Mouse (Mus musculus) midbrain, embryonic 11.5 days (tissue): ENCODE measurements at regions not wholly inside any gene's neighbourhood (a gene's known extent, or its start where the extent isn't known, plus 50 kb on each side); places are given as distances from the start of the nearest gene placed in this dataset.

ENCODE experiments used
- ATAC-seq: fragments of 200-750 bp; cut with Nextera tagmentation; 2 replicates; pipeline ENCODE4 v1.8.0; 2017; ENCODE audit warnings: moderate TSS enrichment, moderate library complexity; ENCODE audit not compliant: low FRiP score
- DNase-seq: peaks from one replicate; pipeline ENCODE4 v3.0.0; 2015; ENCODE audit warnings: low spot score; ENCODE audit errors: missing footprints
- H3K27ac ChIP-seq: fragments of 300-500 bp; sonication (generic); 2 replicates; pipeline ENCODE4 v1.5.1; 2014; ENCODE audit warnings: low read depth, low read length
- H3K27me3 ChIP-seq: fragments of 300-500 bp; sonication (generic); 2 replicates; pipeline ENCODE4 v1.6.1; 2014; ENCODE audit warnings: mild to moderate bottlenecking, low read length, moderate library complexity, mixed read lengths; ENCODE audit not compliant: control insufficient read depth, insufficient read depth
- H3K36me3 ChIP-seq: fragments of 300-500 bp; sonication (generic); 2 replicates; pipeline ENCODE4 v1.6.1; 2014; ENCODE audit warnings: mild to moderate bottlenecking, low read length, moderate library complexity, mixed read lengths; ENCODE audit not compliant: control insufficient read depth, insufficient read depth
- H3K4me1 ChIP-seq: fragments of 300-500 bp; sonication (generic); 2 replicates; pipeline ENCODE4 v1.6.1; 2014; ENCODE audit warnings: low read length; ENCODE audit not compliant: control insufficient read depth, insufficient read depth
- H3K4me2 ChIP-seq: fragments of 300-500 bp; sonication (generic); 2 replicates; pipeline ENCODE4 v1.6.1; 2014; ENCODE audit warnings: mild to moderate bottlenecking, moderate library complexity
- H3K4me3 ChIP-seq: fragments of 300-500 bp; sonication (generic); 2 replicates; pipeline ENCODE4 v1.5.1; 2014; ENCODE audit warnings: low read depth, low read length
- H3K9ac ChIP-seq: fragments of 300-500 bp; sonication (generic); 2 replicates; pipeline ENCODE4 v1.6.1; 2014; ENCODE audit warnings: low read length
- H3K9me3 ChIP-seq: fragments of 300-500 bp; sonication (generic); 2 replicates; pipeline ENCODE4 v1.6.1; 2016; ENCODE audit warnings: low read length; ENCODE audit not compliant: control insufficient read depth
- WGBS: fragments of 180-500 bp; shearing (Covaris S2); extraction: QIAGEN DNeasy Blood & Tissue Kit; methylation state at CpG from one replicate; pipeline ENCODE4 v1.1.7; 2014; 5-methylcytosine and 5-hydroxymethylcytosine counted together

- Histone ChIP-seq H3K9me3 (no peaks in the 10 kb centered on the region), H3K27ac (no peak overlapping the region), H3K27me3 (no peaks in the 10 kb centered on the region), H3K4me3 (no peak overlapping the region), H3K4me2 (no peak overlapping the region), H3K36me3 (no peaks in the 10 kb centered on the region), H3K9ac (no peak overlapping the region), H3K4me1 (no peaks in the 10 kb centered on the region)
- ATAC-seq = no peak
- no peak for DNase-seq
Measured at GRCm38 (mm10) chr14:116808581-116808980, 116.5 kb upstream of the Gpc6 start.

GRCm38 (mm10) chr14:116810661-116811345, 114.3 kb upstream of the Gpc6 start:
- Histone ChIP-seq H3K4me2 (no peak overlapping the region), H3K4me3 (no peak overlapping the region), H3K4me1 (no peaks in the 10 kb centered on the region), H3K9ac (no peak overlapping the region), H3K27ac (no peak overlapping the region), H3K27me3 (no peaks in the 10 kb centered on the region), H3K9me3 (no peaks in the 10 kb centered on the region), H3K36me3 (no peaks in the 10 kb centered on the region)
- DNase-seq (no peak), ATAC-seq (no peak)
- WGBS = 86% methylated on average over 2 of the region's 2 CpGs

- Histone ChIP-seq H3K4me3 (no peak overlapping the region), H3K4me1 (no peaks in the 10 kb centered on the region), H3K27me3 (no peaks in the 10 kb centered on the region), H3K27ac (no peak overlapping the region), H3K9me3 (no peaks in the 10 kb centered on the region), H3K9ac (no peak overlapping the region), H3K4me2 (no peak overlapping the region), H3K36me3 (no peaks in the 10 kb centered on the region)
- DNase-seq (no peak), ATAC-seq (no peak)
- 48% methylated on average over 6 of the region's 6 CpGs for WGBS
Measured at GRCm38 (mm10) chr14:116837235-116837634, 87.9 kb upstream of the Gpc6 start.

GRCm38 (mm10) chr14:116869437-116869836, 55.7 kb upstream of the Gpc6 start:
- H3K9me3 ChIP-seq = no peaks in the 10 kb centered on the region
- no peaks in the 10 kb centered on the region for H3K4me1 ChIP-seq
- H3K36me3 ChIP-seq = no peaks in the 10 kb centered on the region
- no peak overlapping the region for H3K4me2 ChIP-seq
- WGBS = 75% methylated on average over 2 of the region's 2 CpGs
- H3K4me3 ChIP-seq = no peak overlapping the region
- H3K27ac ChIP-seq = no peak overlapping the region
- DNase-seq (no peak), ATAC-seq (no peak)
- H3K9ac ChIP-seq = no peak overlapping the region
- no peaks in the 10 kb centered on the region for H3K27me3 ChIP-seq

- H3K9ac ChIP-seq = no peak overlapping the region
- H3K4me1 ChIP-seq = no peaks in the 10 kb centered on the region
- DNase-seq (no peak), ATAC-seq (no peak)
- H3K36me3 ChIP-seq = no peaks in the 10 kb centered on the region
- 83% methylated on average over 2 of the region's 2 CpGs for WGBS
- H3K4me3 ChIP-seq = no peak overlapping the region
- no peak overlapping the region for H3K4me2 ChIP-seq
- H3K9me3 ChIP-seq = no peaks in the 10 kb centered on the region
- no peak overlapping the region for H3K27ac ChIP-seq
- H3K27me3 ChIP-seq = no peaks in the 10 kb centered on the region
Measured at GRCm38 (mm10) chr14:116869996-116870395, 55.1 kb upstream of the Gpc6 start.
